Mouse (Mus musculus) myocyte (in vitro differentiated cells): ENCODE data around the gene Dvl2. TPM values are rescaled to one million over a fixed set of nuclear protein-coding genes. Genes with fewer than 3 reads are reported as not detected.

Experiments
- H3K27me3 ChIP-seq: one replicate; pipeline ENCODE4 v1.6.1; 2011; ENCODE audit not compliant: control insufficient read depth, insufficient read depth, insufficient read length
- H3K36me3 ChIP-seq: one replicate; pipeline ENCODE4 v1.6.1; 2011; ENCODE audit not compliant: control insufficient read depth, insufficient read depth
- H3K4me2 ChIP-seq: one replicate; pipeline ENCODE4 v1.6.1; 2011; ENCODE audit warnings: low read depth, control low read depth
- H3K4me3 ChIP-seq: one replicate; pipeline ENCODE4 v1.5.1; 2011; ENCODE audit warnings: mild to moderate bottlenecking, control low read depth, moderate library complexity
- H3K79me2 ChIP-seq: one replicate; pipeline ENCODE4 v1.6.1; 2011; ENCODE audit not compliant: control insufficient read depth, insufficient read depth
- H3ac ChIP-seq: one replicate; pipeline ENCODE4 v1.6.1; 2011; ENCODE audit not compliant: control insufficient read depth, insufficient read length
- CEBPB ChIP-seq: IDR thresholded peaks from 2 replicates; pipeline ENCODE4 v1.6.1; 2011; ENCODE audit warnings: mild to moderate bottlenecking, moderate library complexity; ENCODE audit not compliant: poor library complexity, insufficient read depth, severe bottlenecking
- E2F4 ChIP-seq: IDR thresholded peaks from one replicate; pipeline ENCODE4 v1.6.1; 2011; ENCODE audit warnings: mild to moderate bottlenecking, control low read depth, moderate library complexity; ENCODE audit not compliant: insufficient read depth
- MAX ChIP-seq: IDR thresholded peaks from one replicate; pipeline ENCODE4 v1.6.1; 2011; ENCODE audit warnings: low read depth, mild to moderate bottlenecking, control low read depth
- MYOD1 ChIP-seq, 3 experiments: IDR thresholded peaks; one replicate each; pipeline ENCODE4 v1.6.1; 2011; ENCODE audit warnings: control low read depth in 2 of 3, low read depth in 2 of 3, mild to moderate bottlenecking in 2 of 3, moderate library complexity in 1 of 3; ENCODE audit not compliant: insufficient read length in 2 of 3, control insufficient read depth in 1 of 3
- MYOG ChIP-seq, 3 experiments: IDR thresholded peaks; one replicate each; pipeline ENCODE4 v1.6.1; 2011; ENCODE audit warnings: control low read depth in 2 of 3, low read depth in 2 of 3, mild to moderate bottlenecking in 2 of 3; ENCODE audit not compliant: insufficient read length in 2 of 3, control insufficient read depth in 1 of 3, insufficient read depth in 1 of 3
- POLR2A ChIP-seq: IDR thresholded peaks from one replicate; pipeline ENCODE4 v1.6.1; 2011; ENCODE audit warnings: low read depth, mild to moderate bottlenecking, control low read depth, moderate library complexity; ENCODE audit not compliant: insufficient read length
- POLR2AphosphoS2 ChIP-seq: IDR thresholded peaks from one replicate; pipeline ENCODE4 v1.6.1; 2011; ENCODE audit warnings: low read depth, control low read depth; ENCODE audit not compliant: insufficient read length
- REST ChIP-seq: IDR thresholded peaks from one replicate; pipeline ENCODE4 v1.6.1; 2011; ENCODE audit warnings: mild to moderate bottlenecking, control low read depth, moderate library complexity; ENCODE audit not compliant: insufficient read depth, insufficient read length
- SRF ChIP-seq: IDR thresholded peaks from one replicate; pipeline ENCODE4 v1.6.1; 2011; ENCODE audit warnings: low read depth; ENCODE audit not compliant: control insufficient read depth, insufficient read length
- TCF12 ChIP-seq: IDR thresholded peaks from one replicate; pipeline ENCODE4 v1.6.1; 2011; ENCODE audit warnings: mild to moderate bottlenecking, control low read depth; ENCODE audit not compliant: poor library complexity, insufficient read depth, severe bottlenecking
- TCF3 ChIP-seq: IDR thresholded peaks from one replicate; pipeline ENCODE4 v1.6.1; 2011; ENCODE audit warnings: low read depth, control low read depth; ENCODE audit not compliant: insufficient read length
- USF1 ChIP-seq: IDR thresholded peaks from one replicate; pipeline ENCODE4 v1.6.1; 2011; ENCODE audit warnings: low read depth, mild to moderate bottlenecking, control low read depth, moderate library complexity
- polyA plus RNA-seq: library from polyadenylated mRNA; unstranded; fragments of >200 nt; fragmentation: generic; extraction: Trizol; gene quantifications from one replicate; pipeline ENCODE4 v1.2.1, GENCODE M21; 2012; ENCODE audit warnings: missing spikeins

Gene Dvl2
- polyA plus RNA-seq, 1 experiment, result 24.3 TPM

DNA sequence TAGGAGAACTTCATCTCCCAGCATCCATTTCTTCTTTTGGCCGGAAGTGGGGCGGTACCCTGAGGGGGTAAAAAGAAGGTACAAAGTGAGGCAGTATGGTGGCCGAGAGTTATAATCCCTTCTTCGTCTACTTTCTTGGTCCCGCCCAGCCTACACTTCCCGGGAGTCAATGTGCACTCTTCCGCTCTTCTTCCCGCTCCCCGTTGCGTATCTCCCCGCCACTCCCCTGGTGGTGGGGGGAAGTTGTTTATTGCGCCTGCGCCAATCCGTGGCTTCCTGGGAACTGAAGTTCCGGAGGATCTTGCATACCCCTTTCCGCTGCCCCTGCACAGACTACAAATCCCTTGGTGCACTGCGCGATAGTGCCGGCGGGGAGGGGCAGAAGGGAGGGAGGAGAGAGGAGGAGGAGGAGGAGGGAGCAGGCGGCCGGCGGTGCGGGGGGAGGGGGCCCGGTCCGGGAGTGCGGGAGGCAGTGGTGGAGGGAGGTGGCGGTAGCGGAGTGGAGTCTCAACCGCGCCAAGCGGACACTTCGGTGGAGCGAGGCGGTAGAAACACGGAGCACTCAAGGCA lies 4.9 kb upstream of the Dvl2 start, which contains the start of gene Phf23:
Gene Phf23, plus strand, starts transcription at position 387 of the 570 bp plus-strand sequence.
- Histone ChIP-seq H3K79me2 (peaks cover 55% of the 10 kb centered on the region), H3K27me3 (no peaks in the 10 kb centered on the region), H3ac (peak within 1 kb of the TSS; percentile 77), H3K4me2 (peak within 1 kb of the TSS; percentile 66), H3K36me3 (peaks cover 33% of the 10 kb centered on the region), H3K4me3 (peak within 1 kb of the TSS; percentile 100)
- TF ChIP-seq SRF (peak; percentile 45), MAX (no peak), POLR2A (peak; percentile 84), MYOG (IDR thresholded peaks at IDR 0.05; ENCODE audit: control insufficient read depth in 1 of 3, insufficient read depth in 1 of 3, insufficient read length in 2 of 3, low read depth in 2 of 3) (peak in 1 of 3 experiments; percentile 3), TCF3 (no peak), USF1 (no peak), MYOD1 (IDR thresholded peaks at IDR 0.05; ENCODE audit: control insufficient read depth in 1 of 3, insufficient read length in 2 of 3, low read depth in 2 of 3) (no peak), TCF12 (no peak), CEBPB (no peak), REST (no peak), E2F4 (peak; percentile 37), POLR2AphosphoS2 (peak; percentile 87)

DNA sequence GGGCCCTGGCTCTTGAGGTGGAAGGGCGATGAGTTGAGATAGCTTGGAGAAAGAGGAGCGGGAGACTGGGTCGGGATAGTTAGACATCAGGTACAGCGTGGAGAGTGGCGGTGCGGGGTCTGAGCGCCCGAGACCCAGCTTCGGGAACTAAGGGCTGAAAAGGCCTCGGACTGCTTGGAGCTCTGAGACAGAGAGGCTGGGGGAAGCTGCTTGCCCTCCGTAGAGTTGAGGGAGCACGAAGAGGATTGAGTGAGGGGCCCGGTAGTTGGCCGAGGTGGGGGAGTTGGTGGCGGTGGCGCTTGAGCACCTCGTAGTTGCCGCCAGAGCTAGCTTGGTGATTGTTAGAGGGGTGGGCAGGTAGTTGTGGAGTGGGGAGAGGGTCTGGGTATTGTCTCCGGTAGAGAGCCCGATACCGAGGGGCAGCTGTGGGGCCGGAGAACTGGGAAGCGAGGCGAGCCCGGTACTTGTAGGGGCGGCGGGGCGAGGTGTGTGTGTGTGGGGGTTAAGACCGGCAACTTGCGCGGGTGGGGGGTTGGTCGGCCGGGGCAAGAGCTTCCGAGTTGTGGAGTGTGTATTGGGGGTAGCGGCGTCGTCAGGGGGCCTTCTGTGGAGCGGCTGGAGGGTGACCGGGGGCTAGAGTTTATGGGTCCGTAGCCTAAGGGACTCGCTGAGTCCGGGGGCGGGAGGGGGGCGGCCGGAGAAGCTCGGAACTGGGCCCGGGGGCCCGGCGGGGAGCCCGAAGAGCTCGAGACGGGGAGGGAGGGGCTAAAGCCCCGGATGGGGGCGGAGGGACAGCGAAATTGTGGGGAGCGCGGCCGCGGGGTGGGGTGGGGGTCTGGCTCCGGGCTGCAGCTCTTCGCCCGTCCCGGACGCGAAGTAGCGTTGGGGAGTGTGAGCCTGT lies 4.0 kb upstream of the Dvl2 start:
- Histone ChIP-seq H3K36me3 (peaks cover 33% of the 10 kb centered on the region), H3K4me3 (peak overlapping the region; percentile 100), H3K27me3 (no peaks in the 10 kb centered on the region), H3ac (peak overlapping the region; percentile 77), H3K79me2 (peaks cover 62% of the 10 kb centered on the region), H3K4me2 (no peak overlapping the region)
- no peak for TF ChIP-seq POLR2A
- TF ChIP-seq POLR2AphosphoS2, result no peak
- TF ChIP-seq MYOG (IDR thresholded peaks at IDR 0.05; ENCODE audit: control insufficient read depth in 1 of 3, insufficient read depth in 1 of 3, insufficient read length in 2 of 3, low read depth in 2 of 3), result no peak
- TF ChIP-seq REST, result no peak
- TF ChIP-seq CEBPB, result no peak
- no peak for TF ChIP-seq SRF
- TF ChIP-seq MAX, result no peak
- no peak for TF ChIP-seq TCF12
- no peak for TF ChIP-seq MYOD1 (IDR thresholded peaks at IDR 0.05; ENCODE audit: control insufficient read depth in 1 of 3, insufficient read length in 2 of 3, low read depth in 2 of 3)
- TF ChIP-seq E2F4, result no peak
- TF ChIP-seq USF1, result no peak
- no peak for TF ChIP-seq TCF3

DNA sequence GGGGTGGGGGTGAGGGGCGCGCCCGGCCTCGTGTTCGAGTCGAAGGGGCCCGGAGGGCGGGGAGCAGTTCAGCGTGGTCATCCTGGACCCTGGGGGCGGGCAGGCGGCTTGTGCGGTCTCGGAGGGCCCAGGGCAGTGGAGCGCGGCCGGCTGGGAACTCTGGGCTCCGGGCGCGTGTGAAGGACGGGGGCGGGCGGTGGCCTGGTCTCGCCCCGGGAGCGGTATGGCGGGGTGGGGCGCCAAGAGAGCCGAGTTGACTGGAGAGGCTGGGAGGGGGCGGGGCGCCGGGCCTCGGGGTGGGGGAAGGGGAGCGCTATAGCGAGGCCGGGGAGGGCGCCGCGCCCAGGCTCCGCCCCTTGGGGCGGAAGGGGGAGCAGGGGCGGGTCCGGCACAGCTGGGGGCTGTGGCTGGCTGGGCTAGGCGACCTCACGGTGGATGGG lies 3.3 kb upstream of the Dvl2 start:
- H3K79me2 ChIP-seq, result peaks cover 63% of the 10 kb centered on the region
- H3ac ChIP-seq, result peak overlapping the region; percentile 77
- H3K27me3 ChIP-seq, result no peaks in the 10 kb centered on the region
- peak overlapping the region; percentile 100 for H3K4me3 ChIP-seq
- peak overlapping the region; percentile 74 for H3K4me2 ChIP-seq
- H3K36me3 ChIP-seq, result peaks cover 33% of the 10 kb centered on the region
- no peak for TF ChIP-seq TCF12
- peak in 1 of 3 experiments; percentile 35 for TF ChIP-seq MYOD1 (IDR thresholded peaks at IDR 0.05; ENCODE audit: control insufficient read depth in 1 of 3, insufficient read length in 2 of 3, low read depth in 2 of 3)
- TF ChIP-seq POLR2AphosphoS2, result peak; percentile 94
- no peak for TF ChIP-seq TCF3
- peak in 2 of 3 experiments; percentile 26 to 54 for TF ChIP-seq MYOG (IDR thresholded peaks at IDR 0.05; ENCODE audit: control insufficient read depth in 1 of 3, insufficient read depth in 1 of 3, insufficient read length in 2 of 3, low read depth in 2 of 3)
- TF ChIP-seq USF1, result no peak
- TF ChIP-seq E2F4, result no peak
- TF ChIP-seq POLR2A, result peak; percentile 94
- TF ChIP-seq CEBPB, result no peak
- no peak for TF ChIP-seq MAX
- TF ChIP-seq SRF, result no peak
- TF ChIP-seq REST, result no peak

DNA sequence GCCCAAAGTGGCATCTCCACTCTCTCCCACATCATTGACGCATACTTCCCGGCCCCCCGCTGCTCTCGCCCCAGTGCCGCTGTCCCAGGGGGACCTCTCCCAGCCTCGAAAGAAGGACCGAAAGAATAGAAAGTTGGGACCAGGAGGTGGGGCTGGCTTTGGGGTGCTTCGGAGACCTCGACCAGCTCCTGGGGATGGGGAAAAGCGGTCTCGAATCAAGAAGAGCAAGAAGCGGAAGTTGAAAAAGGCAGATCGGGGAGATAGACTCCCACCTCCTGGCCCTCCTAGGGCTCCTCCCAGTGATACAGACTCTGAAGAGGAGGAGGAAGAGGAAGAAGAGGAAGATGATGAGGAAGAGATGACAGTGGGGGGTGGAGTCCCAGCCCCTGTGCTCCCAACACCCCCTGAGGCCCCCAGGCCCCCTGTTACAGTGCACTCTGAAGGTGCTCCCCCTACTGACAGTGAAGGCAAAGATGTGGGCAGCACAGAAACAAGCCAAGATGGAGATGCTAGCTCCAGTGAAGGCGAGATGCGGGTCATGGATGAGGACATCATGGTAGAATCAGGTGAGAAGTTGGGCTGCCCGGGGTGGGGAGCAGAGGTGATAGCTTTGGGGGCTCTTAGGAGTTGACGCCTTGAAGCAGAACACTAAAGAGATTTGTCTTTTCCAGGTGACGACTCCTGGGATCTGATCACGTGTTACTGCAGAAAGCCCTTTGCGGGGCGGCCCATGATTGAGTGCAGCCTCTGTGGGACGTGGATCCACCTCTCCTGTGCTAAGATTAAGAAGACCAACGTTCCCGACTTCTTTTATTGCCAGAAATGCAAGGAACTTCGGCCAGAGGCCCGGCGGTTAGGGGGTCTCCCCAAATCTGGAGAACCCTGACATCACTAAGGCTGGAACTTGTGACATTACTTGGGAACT lies 1.6 kb upstream of the Dvl2 start:
- Histone ChIP-seq H3K36me3 (peaks cover 32% of the 10 kb centered on the region), H3K4me3 (no peak overlapping the region), H3K4me2 (no peak overlapping the region), H3K27me3 (no peaks in the 10 kb centered on the region), H3K79me2 (peaks cover 65% of the 10 kb centered on the region), H3ac (no peak overlapping the region)
- no peak for TF ChIP-seq MYOD1 (IDR thresholded peaks at IDR 0.05; ENCODE audit: control insufficient read depth in 1 of 3, insufficient read length in 2 of 3, low read depth in 2 of 3)
- TF ChIP-seq SRF, result no peak
